Mouse (Mus musculus): ENCODE results near the gene Mex3d. TPM values are rescaled to one million over a fixed set of nuclear protein-coding genes. Genes with fewer than 3 reads are reported as not detected.
A peak's percentile ranks its signal among the peaks of the same experiment; 100 is the strongest.
"Not testable (repeated sequence)": the region's sequence is repeated elsewhere in the genome, so short reads cannot be mapped to it uniquely, and the experiment has no call there.

Gene Mex3d
- total RNA-seq, 2 experiments from 2014 or later = 17.8 to 18.9 TPM

GRCm38 (mm10) chr10:80356737-80357136 is 30.7 kb downstream of the Mex3d start:
- no peak for DNase-seq (ENCODE audit: low spot score in 2 of 2)

GRCm38 (mm10) chr10:80356001-80356682 is 31.3 kb downstream of the Mex3d start, which contains the start of gene Plk5:
Plk5 (plus strand) TSS chr10:80356459.
- no peak for DNase-seq (ENCODE audit: low spot score in 2 of 2)

GRCm38 (mm10) chr10:80355431-80355830 is 32.0 kb downstream of the Mex3d start:
- no peak for DNase-seq (ENCODE audit: low spot score in 2 of 2)

- DNase-seq (ENCODE audit: low spot score in 2 of 2) = no peak
Observed at GRCm38 (mm10) chr10:80352727-80353126, 34.7 kb downstream of the Mex3d start.

- DNase-seq (ENCODE audit: low spot score in 2 of 2) = no peak
Observed at GRCm38 (mm10) chr10:80351896-80352295, 35.6 kb downstream of the Mex3d start.

GRCm38 (mm10) chr10:80350292-80350691 is 37.2 kb downstream of the Mex3d start:
- peak; percentile 74 to 82 for DNase-seq (ENCODE audit: low spot score in 2 of 2)

- DNase-seq (ENCODE audit: low spot score in 2 of 2) = no peak
Observed at GRCm38 (mm10) chr10:80348981-80349380, 38.5 kb downstream of the Mex3d start.

- peak; percentile 65 to 72 for DNase-seq (ENCODE audit: low spot score in 2 of 2)
Observed at GRCm38 (mm10) chr10:80348244-80348781, 39.1 kb downstream of the Mex3d start, which contains the start of gene Adamtsl5. Adamtsl5 (minus strand) TSS chr10:80348412.

- no peak for DNase-seq (ENCODE audit: low spot score in 2 of 2)
Observed at GRCm38 (mm10) chr10:80347514-80347967, 39.9 kb downstream of the Mex3d start.

- not testable (repeated sequence) for DNase-seq (ENCODE audit: low spot score in 2 of 2)
Observed at GRCm38 (mm10) chr10:80345929-80346328, 41.5 kb downstream of the Mex3d start.

GRCm38 (mm10) chr10:80345122-80345521 is 42.3 kb downstream of the Mex3d start:
- no peak for DNase-seq (ENCODE audit: low spot score in 2 of 2)

GRCm38 (mm10) chr10:80344131-80344661 is 43.3 kb downstream of the Mex3d start:
- no peak for DNase-seq (ENCODE audit: low spot score in 2 of 2)

GRCm38 (mm10) chr10:80343425-80343895 is 44.0 kb downstream of the Mex3d start:
- DNase-seq (ENCODE audit: low spot score in 2 of 2) = no peak

GRCm38 (mm10) chr10:80342749-80343424 is 44.6 kb downstream of the Mex3d start:
- no peak for DNase-seq (ENCODE audit: low spot score in 2 of 2)

- DNase-seq (ENCODE audit: low spot score in 2 of 2) = no peak
Observed at GRCm38 (mm10) chr10:80342305-80342748, 45.1 kb downstream of the Mex3d start.

GRCm38 (mm10) chr10:80341491-80342304 is 45.8 kb downstream of the Mex3d start:
- no peak for DNase-seq (ENCODE audit: low spot score in 2 of 2)

- no peak for DNase-seq (ENCODE audit: low spot score in 2 of 2)
Observed at GRCm38 (mm10) chr10:80341026-80341425, 46.4 kb downstream of the Mex3d start.

- DNase-seq (ENCODE audit: low spot score in 2 of 2) = peak; percentile 71 to 82
Observed at GRCm38 (mm10) chr10:80339941-80340750, 47.3 kb downstream of the Mex3d start.

- no peak for DNase-seq (ENCODE audit: low spot score in 2 of 2)
Observed at GRCm38 (mm10) chr10:80336263-80336662, 51.2 kb downstream of the Mex3d start.

- DNase-seq (ENCODE audit: low spot score in 2 of 2) = no peak
Observed at GRCm38 (mm10) chr10:80332525-80332989, 54.9 kb downstream of the Mex3d start.
